Mouse (Mus musculus) cerebellum, adult (tissue): ENCODE measurements at regions not wholly inside any gene's neighbourhood (a gene's known extent, or its start where the extent isn't known, plus 50 kb on each side); places are given as distances from the start of the nearest gene placed in this dataset.

Source experiments
- ATAC-seq: cut with Nextera tagmentation; 2 replicates; pipeline ENCODE4 v1.9.2; 2017; ENCODE audit warnings: mild to moderate bottlenecking, moderate library complexity, mixed read lengths; ENCODE audit not compliant: insufficient number of reproducible peaks, low FRiP score, low TSS enrichment

DNA sequence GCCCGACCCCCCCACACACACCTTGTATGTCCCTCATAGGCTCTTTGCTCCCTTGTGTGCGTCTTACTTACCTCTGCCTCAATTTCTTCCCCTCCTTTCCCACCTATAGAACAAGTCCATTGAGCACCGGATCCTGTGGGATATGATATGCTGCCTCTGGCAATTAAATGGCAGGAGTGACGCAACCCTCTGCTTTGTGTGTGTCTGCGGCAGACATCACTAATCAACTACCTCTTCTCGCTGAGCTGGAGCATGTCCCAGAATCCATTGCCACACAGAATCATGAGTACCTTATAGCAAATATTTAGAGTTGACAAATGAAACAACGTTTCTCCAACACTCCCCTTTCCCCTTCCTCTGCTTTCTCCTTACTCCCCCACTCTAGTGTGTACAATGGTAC is 397.3 kb upstream of the Tbx3 start:
- ATAC-seq, result no peak

DNA sequence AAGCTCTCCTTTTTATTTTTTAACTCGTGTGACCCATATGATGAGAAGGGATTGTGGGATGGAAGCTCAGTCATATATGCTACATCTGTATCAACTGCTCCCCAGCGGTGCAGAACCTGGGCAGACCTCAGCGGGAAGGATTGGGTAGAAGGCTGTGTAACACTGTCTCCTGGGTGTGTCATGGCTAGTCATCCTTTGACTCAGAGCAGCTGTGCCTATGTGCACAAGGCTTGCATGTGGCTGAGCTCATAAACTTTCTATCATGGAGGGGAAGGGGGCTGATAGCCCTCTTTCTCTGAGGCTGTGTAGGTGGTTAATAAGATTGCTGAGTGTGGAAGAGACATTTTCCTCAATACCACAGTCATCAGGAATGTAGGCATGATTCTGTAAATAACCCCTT is 396.9 kb upstream of the Tbx3 start:
- ATAC-seq, result no peak

DNA sequence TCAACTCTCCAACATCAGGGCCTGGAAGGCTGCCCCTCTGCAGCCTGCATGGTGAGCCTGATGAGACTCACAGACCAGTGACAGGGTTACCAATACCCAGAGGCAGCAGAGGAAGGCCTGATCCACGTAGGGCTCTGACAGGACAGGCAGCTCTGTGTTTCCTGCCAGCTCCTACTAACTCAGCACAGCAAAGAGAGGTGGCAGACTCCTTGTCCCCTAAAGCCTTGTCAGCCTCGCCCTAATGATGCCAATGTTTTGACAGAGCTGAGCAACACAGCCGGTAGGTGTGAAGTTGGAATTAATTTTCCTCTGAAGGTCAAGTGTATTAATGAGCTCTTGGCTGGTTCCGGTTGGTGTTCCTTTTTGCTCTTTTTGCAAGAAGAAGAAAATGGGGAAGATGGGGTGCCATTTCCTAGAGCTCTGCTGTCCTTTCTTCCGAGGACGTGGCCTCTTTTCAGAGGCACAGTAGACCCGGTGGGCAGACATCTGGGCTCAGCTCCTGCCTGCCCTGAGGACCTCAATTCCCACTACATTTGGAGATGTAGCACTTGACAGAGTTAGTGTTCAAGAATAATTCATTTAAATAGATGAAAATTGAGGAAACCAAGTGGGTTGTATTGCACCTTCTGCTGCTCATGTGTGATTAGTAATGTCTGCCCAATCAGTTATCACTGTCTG is 395.5 kb upstream of the Tbx3 start:
- ATAC-seq, result no peak

DNA sequence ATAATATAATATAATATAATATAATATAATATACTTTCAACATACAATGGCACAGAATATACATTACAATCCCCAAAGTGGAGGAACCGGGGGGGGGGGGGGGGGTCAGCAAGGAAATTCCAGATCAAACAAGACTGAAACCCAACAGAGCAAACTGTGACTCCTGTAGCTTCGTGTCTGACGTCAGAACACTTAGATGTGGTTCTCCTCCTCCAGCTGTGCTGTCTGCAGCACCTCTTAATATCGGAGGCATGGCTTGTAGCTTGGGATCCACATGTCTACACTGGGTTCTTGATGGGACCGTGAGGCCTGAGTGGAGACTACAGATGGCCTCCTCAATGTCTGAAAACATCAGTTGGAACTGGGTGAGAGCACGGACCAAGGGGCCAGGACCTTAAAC is 390.3 kb upstream of the Tbx3 start:
- ATAC-seq, result no peak

DNA sequence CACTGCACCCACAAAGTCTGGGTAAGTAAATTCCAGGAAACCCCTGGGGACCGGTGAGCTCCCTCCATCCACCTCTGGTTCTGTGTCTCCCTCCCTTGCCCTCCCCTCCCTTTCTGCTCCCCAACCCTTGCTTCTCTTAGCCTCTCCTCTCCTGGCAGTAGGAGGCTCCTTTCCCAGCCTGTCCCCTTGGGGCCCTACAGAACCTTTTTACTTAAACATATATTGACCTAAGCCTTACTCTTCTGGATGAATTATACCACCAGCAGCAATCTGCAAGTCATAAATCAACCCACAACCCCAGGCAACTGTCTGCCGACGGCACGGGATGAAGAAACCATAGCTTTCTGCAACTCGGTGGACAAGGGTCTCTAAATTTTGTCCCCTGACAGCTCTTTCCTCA is 380.7 kb upstream of the Tbx3 start:
- no peak for ATAC-seq

DNA sequence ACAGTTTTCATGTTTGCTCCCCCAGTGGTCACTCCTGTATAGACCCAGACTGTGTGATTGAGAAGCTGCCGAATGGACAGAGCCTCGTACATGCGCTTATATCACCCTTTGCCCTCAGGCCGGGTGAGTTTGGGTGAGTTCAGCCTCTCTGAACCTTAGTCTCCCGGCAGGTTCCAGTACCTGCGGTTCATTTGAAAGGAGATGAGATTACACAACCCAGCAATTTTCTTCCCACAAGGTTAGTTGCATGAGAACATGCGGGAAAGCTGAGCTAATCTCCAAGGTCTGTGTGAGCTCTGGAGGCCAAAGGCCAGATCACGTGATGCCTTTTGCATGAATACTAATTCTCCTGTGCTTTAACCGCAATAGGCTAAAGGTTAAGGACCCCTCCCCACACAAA is 378.1 kb upstream of the Tbx3 start:
- ATAC-seq, result no peak

DNA sequence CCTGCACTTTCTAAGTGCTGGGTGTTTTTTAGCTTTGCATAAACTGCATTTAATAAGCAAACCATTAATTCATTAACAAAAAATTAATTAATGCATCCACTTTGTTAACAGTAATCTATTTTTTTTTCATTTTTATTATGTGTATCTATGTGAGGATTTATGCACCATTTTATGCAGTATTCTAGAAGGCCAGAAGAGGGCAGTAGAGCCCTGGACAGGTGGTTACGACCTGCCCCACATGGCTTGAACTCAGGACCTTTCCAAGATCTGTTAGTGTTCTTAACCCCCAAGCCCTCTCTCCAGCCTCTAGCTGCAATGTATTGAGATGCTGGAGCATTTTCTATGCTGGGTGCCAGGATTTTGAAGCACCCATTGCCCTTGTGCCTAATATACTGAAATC is 377.6 kb upstream of the Tbx3 start:
- no peak for ATAC-seq

DNA sequence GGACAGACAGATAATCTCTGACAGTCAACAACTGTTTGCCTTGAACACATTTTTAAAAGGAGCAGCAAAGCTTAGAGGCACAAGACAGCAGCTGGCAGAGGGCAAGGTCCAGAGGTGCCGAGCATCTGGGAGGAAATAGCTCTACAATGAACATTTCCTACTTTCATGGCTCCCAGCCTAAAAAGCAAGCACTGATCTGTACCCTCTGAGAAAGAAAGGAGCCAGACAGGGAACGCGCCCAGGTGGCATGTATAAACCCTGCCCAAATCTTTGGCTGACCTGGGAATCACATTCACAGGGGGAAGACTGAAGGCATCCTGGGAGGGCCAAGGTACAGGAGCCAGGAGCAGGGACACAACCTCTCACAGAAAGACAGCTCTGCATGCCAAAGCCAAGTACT is 371.2 kb upstream of the Tbx3 start:
- no peak for ATAC-seq

DNA sequence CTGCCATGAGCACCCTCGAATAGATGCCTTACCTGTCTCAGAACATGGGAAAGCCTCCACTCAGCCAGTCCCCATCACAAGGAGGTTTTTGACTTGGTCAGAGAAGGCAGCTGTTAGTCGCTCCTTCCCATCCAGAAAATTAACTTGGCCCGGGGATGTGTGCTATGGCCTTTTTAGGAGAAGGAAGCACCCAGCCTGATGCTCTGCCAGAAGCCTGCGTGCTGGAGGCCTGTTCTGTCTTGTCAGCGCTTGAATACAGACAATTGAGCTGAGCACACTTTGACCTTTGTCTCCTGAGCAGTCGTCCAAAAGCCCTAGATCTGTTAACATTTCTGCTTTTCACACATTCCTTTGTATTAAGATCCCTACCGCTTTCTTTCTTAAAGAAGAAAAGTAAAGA is 370.4 kb upstream of the Tbx3 start:
- ATAC-seq, result no peak

DNA sequence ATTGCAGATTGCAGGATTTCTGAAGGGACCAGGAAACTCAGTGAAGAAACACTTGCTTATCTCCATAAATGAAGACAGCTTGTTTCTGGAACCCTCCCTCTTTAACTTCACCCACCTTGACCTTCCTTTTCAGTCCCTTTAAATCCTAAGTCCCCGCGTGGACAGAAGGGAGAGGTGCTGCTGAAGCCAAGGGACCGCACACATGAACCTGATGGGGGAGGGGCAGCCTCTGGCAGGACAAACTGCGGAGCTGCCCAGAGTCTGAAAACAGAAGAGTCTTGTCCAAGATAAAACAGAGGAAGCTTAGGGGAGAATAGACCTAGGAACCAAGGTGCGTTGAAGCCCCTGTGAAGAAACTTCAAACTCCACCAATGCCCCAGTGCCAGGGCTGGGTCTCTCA is 368.9 kb upstream of the Tbx3 start:
- no peak for ATAC-seq

DNA sequence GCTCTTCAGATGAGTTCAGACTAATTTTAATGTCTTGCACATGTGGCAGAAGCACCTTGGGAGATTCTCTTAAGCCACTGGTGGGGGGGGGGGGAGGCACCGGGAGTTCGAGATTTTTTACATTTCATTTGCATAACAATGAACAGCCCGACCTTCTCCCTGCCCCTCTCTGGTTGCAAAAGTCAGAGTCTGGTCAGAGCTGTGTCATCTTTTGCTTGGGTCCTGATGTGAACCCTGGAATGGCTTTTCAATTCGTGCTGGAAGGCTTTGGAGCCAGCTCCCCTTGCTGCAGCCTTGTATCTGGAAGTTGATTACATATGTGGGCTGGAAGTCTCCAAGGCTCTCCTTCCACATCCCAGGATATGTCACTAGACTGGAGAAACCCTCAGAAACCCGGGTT is 365.7 kb upstream of the Tbx3 start:
- no peak for ATAC-seq

DNA sequence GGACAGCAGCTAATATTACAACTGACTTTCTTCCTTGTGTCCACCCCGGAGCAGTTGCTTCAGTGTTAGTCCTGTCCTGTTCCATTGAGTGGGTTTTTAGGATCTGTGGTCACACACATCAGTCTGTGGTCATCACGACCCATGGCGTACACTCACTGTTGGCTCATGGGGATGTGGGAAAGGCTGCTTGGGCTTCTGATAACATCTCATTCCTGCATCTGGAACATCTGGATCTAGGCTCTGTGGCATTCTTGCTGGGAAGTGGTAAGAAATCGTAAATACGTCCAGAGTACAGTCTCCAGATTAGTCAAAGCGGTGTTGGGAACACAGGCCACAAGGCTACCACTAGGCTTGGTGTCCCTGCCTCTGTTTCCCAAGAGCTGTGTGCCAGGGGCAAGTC is 362.7 kb upstream of the Tbx3 start:
- ATAC-seq, result no peak

DNA sequence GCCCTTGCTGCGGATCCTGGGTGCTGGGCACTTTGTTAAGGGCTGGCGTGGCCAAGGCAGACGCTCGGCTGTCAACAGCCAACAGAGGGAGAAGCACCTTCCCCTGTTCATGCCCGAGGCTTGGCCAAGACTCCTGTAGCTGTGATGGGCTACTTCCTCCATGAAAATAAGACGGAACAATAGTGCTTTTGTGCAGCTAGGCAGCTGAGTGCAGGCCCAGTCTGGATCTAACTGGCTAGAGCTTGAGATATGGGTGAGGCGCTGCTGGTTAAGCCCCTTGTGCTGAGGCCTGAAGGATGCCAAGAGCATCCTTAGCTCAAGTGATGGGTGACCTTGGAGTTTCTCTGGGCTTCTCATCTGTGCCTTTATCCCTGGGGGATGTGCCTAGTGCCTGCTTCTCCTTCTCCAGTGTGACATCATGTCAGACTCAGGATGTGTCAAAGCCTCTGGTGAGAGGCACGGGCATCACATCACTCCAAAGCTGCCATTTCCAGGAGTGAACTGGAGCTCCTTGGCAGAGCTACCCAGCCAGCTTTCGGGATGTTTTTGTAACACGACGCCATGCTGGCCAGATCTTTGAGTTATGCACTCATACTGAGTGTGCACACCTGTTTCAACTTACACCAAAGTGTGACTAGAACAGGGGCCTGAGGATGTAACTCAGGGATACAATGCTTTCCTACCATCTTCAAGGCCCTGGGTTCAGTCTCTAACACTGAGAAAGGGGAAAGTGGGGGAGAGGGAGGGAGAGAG is 360.1 kb upstream of the Tbx3 start:
- no peak for ATAC-seq

DNA sequence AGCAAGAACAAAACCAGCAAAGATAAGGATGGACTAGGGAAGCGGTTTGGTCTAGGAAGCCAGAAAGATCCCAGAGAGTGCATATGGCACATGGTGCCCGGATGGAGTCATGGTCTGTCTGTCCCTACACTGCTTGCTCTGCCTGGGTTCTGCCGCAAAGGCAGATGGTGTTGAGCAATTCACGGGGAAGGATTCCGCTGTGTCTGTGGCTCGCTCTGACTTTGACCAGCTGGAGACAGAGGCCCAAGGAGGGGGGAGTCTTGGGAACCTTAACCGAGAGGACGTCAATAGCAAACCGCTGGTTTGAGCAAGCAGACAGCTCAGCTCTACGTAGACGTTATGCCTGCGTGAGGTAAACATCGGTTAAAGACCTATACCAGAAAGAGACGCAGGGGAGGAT is 357.7 kb upstream of the Tbx3 start:
- no peak for ATAC-seq

DNA sequence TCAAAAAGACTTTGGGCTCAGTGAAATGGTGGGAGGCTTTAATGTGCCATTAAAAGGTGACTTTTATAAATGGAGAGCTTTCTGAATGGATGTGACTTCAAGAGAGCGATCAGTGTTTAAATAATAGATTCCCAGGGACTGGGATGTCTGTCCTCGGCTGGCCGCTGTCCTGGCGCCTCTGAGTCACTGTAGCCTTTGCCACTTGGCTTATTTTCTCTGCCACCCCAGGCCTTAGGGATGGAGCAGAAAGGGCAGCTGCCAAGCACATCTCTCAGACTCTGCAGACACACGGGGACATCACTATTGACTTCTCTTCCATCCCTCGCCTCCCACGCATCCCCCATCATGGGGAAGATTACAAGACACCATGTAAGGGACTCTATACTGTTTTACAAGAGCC is 355.3 kb upstream of the Tbx3 start:
- ATAC-seq, result no peak

DNA sequence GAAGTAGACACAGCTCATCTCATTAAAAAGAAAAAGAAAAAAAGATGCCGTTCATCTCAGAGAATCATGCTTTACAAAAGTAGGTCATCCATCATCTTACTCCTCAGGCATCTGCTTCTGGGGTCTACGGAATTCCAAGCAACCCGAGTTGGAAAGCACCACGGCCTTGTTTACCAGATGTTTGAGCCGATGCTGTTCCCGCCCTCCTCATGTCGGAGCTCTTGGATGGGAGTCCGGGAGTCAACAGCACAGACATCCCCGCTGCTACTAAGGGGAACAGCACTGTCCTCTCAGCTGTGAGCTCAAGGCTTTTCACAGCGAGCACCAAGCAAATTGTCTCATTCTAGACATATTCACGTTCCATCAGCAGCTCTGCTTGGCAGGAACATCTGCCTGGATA is 352.9 kb upstream of the Tbx3 start:
- no peak for ATAC-seq

DNA sequence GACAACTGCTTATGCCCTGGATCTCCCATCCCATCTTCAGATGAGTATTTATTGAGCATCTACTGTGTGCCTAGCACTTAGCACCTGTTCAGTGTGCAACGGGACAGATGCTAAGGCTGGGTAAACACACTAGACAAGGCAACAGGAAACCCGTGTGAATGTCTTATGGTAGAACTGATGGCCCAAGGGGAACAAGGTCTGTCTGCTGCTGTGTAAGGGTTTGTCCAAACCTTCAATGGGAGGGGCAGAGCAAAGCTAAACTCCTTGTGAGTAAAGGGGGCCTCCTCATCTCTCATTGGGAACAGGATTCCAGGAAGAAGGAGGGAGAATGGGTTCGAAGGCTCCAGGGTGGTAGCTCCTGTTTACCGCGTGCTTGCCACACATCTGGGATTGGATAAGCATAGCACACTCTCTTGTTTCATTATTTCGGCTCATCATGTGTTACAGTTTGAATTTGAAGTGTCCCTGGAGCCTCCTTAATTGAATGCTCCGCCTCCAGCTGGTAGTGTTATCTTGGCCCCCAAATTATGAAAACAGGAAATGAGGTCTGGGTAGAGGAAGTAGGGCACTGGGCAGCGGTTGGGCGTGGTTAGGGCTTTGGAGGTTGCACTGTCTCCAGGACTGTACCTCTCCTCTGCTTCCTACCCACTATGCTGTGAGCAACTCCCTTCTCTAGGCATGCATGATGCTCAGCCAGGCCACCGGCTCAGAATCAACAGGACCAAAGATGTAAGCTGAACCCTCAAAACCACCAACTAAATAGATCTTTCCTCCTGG is 348.9 kb upstream of the Tbx3 start:
- no peak for ATAC-seq

DNA sequence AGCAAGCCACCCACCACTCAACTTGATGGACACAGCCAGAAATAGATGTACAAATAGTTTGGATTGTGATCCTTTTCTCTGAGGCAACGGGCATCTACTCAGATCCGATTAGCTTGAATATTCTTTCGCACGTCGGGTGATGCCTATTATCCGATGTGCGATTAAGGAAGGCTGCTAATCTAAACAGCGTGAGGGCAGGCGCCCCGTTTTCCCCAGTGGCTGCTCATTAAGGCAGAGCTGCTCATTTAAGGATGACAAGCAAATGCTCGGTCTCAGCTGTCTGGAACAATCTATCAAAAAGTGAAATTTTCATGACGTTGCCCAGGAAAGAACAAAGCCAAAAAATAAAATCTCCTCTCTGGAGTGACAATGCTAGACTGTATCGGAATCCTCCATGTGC is 348.1 kb upstream of the Tbx3 start:
- no peak for ATAC-seq

DNA sequence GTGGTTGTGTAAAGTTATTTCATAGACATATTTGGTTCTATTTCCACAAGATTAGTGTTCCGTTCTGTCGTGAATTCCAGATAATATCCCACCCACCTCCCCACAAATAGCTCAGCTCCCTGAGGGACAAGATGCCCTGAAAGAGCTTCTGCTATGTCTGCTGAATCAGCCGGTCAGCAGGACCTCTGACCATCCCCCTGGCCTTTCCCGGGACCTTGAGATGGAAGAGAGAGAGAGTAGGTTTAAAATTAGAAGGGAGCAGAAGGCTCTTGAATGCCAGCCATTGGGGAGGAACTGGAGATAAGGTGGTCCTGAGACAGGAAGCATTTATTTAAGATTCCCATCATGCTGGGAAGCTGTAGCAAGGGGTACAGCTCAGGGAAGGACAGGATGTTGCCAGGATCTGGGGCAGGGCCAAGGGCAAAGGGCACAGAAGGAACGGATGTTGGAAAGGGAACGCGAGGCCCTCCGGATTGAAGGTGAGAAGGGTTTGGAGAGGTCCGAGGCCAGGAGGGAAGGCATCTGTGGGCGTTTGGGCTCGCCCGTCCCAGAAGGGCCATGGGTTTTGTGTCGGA is 344.7 kb upstream of the Tbx3 start:
- no peak for ATAC-seq

DNA sequence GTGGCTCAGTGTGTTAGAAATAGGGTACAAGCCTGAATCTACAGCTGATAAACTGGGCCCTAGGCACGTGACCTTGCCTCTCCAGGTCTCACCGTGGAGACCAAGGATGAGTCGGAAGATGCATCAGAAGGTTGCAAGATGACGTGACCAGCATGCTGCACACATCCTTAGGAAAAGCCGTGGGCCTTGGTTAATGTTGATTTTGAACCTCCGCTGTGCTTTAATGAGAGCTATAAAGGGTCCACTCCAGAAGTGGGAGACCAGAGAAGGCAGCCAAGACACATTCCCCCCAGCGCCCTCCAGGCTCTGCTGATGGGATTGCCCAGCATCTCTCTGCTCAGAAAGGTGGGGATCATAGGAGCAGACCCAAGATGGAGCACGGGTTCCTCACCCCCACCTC is 343.6 kb upstream of the Tbx3 start:
- no peak for ATAC-seq

DNA sequence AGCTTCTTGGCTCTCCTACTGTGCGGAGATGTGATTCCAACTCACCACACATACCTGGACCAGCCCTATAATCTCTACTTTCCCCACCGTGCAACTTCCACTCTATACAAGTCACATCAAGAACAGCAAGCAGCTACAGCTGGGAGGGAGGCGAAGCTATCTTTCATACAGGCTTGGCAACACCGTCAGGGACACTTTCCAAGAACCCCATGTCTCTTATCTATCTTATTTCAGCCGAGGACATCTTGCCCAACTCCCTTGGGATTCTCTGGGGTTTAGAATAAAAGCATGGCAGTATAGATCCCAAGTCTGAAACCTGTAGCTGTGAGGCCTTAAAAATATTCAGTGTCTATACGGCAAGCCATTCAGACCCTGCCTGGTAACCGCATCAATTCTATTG is 341.5 kb upstream of the Tbx3 start:
- no peak for ATAC-seq
